15 mouse cellular contexts compared by ENCODE assay signal in genomic region chr2:146881623-146882022, GRCm38 (mm10).
"Had no signal": no experiment of that assay in that cellular context is flagged by ENCODE, and none has a peak within 500 bp of the region (broad histone marks: within the 10 kb centered on the region; RNA-seq: fewer than 3 reads in every experiment).

No protein-coding gene starts in this region.

- H3K27me3 ChIP-seq: neural tube, embryonic 15.5 days; stomach, embryonic 15.5 days had no signal

- H3K4me3 ChIP-seq: neural tube, embryonic 15.5 days; stomach, embryonic 15.5 days had no signal

- DNase-seq: retina, postnatal 1 day; right cerebral cortex, adult 18-20 months; right cerebral cortex, postnatal 14 days; right cerebral cortex, postnatal 25 days; right cerebral cortex, postnatal 4 days; spleen, adult 18-20 months; thymus, adult 18-20 months; thymus, adult 2 months; thymus, postnatal 14 days; thymus, postnatal 25 days; thymus, postnatal 36 days; thymus, postnatal 4 days had no signal

- H3K9ac ChIP-seq: neural tube, embryonic 15.5 days; stomach, embryonic 15.5 days had no signal

- H3K27ac ChIP-seq: neural tube, embryonic 15.5 days; stomach, embryonic 15.5 days; stomach, postnatal 0 days had no signal

- H3K36me3 ChIP-seq: neural tube, embryonic 15.5 days; stomach, embryonic 15.5 days had no signal

- H3K4me2 ChIP-seq: neural tube, embryonic 15.5 days; stomach, embryonic 15.5 days had no signal

- H3K4me1 ChIP-seq: neural tube, embryonic 15.5 days; stomach, embryonic 15.5 days had no signal

- H3K9me3 ChIP-seq: neural tube, embryonic 15.5 days; stomach, embryonic 15.5 days had no signal
